Mouse (Mus musculus): Measurements from ENCODE around the gene Crp. TPM values are rescaled to one million over a fixed set of nuclear protein-coding genes. Genes with fewer than 3 reads are reported as not detected.

The Crp gene
- polyA plus RNA-seq (2017; shearing (Covaris generic)) = not detected

DNA sequence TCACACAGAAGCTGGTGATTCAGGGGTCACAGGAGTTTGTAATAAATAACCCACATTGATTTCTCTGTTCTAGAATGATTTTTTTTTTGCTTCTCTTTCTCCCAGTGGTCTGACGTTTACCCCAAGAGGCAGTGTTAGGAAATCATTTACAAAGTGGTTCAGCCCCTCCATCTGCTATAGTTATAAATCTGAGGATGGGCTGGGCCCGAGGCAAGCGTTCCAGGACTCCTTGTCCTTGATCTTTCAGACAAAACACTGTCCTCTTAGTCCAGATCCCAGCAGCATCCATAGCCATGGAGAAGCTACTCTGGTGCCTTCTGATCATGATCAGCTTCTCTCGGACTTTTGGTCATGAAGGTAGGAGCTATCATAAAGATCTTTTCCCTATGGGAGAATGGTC is at the start of gene Crp:
Gene Crp (plus strand): TSS at position 212 of the 400 bp plus-strand sequence.

Other genes starting within 250 kb of the Crp start
- not detected for gene Slamf9, start 222.7 kb upstream of the Crp start, polyA plus RNA-seq (2017; shearing (Covaris generic))
- gene Igsf9, start 216.3 kb upstream of the Crp start, polyA plus RNA-seq (2017; shearing (Covaris generic)) = 0.60 TPM
- gene Tagln2, start 198.0 kb upstream of the Crp start, polyA plus RNA-seq (2017; shearing (Covaris generic)) = 470 TPM
- gene Cfap45, start 177.3 kb upstream of the Crp start, polyA plus RNA-seq (2017; shearing (Covaris generic)) = 1.0 TPM
- not detected for gene Vsig8, start 142.1 kb upstream of the Crp start, polyA plus RNA-seq (2017; shearing (Covaris generic))
- 0.25 TPM for gene Slamf8, start 107.5 kb upstream of the Crp start, polyA plus RNA-seq (2017; shearing (Covaris generic))
- gene Fcrl6, start 95.5 kb upstream of the Crp start, polyA plus RNA-seq (2017; shearing (Covaris generic)) = not detected
- gene Dusp23, start 65.1 kb upstream of the Crp start, polyA plus RNA-seq (2017; shearing (Covaris generic)) = 3.1 TPM
- not detected for gene Apcs, start 197.0 kb downstream of the Crp start, polyA plus RNA-seq (2017; shearing (Covaris generic))